In the genomic region with DNA sequence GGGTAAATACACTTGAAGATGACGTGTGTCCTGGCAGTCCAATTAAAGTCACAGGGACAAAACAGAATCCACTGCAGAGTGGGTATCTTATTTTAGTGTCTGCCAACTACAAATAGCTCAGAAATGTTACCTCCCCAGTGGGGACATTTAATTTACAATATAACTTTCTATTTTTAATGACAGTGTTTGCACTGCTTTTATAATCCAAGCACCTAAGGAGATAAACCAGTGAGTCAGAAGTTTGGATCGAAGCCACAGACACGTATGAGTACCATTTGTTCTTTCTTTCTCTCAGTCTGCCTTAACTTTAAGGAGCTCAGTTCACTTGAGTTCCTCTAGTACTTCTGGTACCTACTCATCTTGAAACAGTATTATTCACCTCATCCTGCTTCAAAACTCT, we compare ENCODE assay signal across 34 mouse cellular contexts.
DNase-seq lines count a peak whose midpoint lies in the region; ATAC-seq and TF ChIP-seq lines count a peak whose summit lies in the region.
"Had no signal": no experiment of that assay in that cellular context is flagged by ENCODE, and none has a peak within 500 bp of the region (broad histone marks: within the 10 kb centered on the region; RNA-seq: fewer than 3 reads in every experiment).

No protein-coding gene starts in this region.

- H3K4me1 ChIP-seq in lung, postnatal 0 days (ENCODE audit: insufficient read depth, low read depth, low read length), result no peaks in the 10 kb centered on the region
- no peaks in the 10 kb centered on the region for H3K4me1 ChIP-seq in forebrain, embryonic 13.5 days
- H3K4me1 ChIP-seq: embryonic facial prominence, embryonic 12.5 days; hindbrain, embryonic 10.5 days; hindbrain, embryonic 15.5 days; kidney, embryonic 15.5 days; limb, embryonic 10.5 days; limb, embryonic 15.5 days; liver, embryonic 13.5 days; neural tube, embryonic 12.5 days; stomach, embryonic 15.5 days had no signal

- no peaks in the 10 kb centered on the region for H3K9me3 ChIP-seq in lung, postnatal 0 days (ENCODE audit: low read length)
- H3K9me3 ChIP-seq in forebrain, embryonic 13.5 days (replicated peaks), result no peaks in the 10 kb centered on the region
- H3K9me3 ChIP-seq: embryonic facial prominence, embryonic 12.5 days; hindbrain, embryonic 10.5 days; hindbrain, embryonic 15.5 days; kidney, embryonic 15.5 days; limb, embryonic 10.5 days; limb, embryonic 15.5 days; liver, embryonic 13.5 days; neural tube, embryonic 12.5 days; stomach, embryonic 15.5 days had no signal

- no peaks in the 10 kb centered on the region for H3K27me3 ChIP-seq in lung, postnatal 0 days (replicated peaks; ENCODE audit: insufficient read depth, low read length)
- no peaks in the 10 kb centered on the region for H3K27me3 ChIP-seq in Patski
- no peaks in the 10 kb centered on the region for H3K27me3 ChIP-seq in forebrain, embryonic 13.5 days
- H3K27me3 ChIP-seq: CH12.LX; embryonic facial prominence, embryonic 12.5 days; hindbrain, embryonic 15.5 days; kidney, embryonic 15.5 days; limb, embryonic 15.5 days; liver, embryonic 13.5 days; neural tube, embryonic 12.5 days; stomach, embryonic 15.5 days had no signal

- H3K9ac ChIP-seq in lung, postnatal 0 days (replicated peaks; ENCODE audit: low read depth), result no peak overlapping the region
- H3K9ac ChIP-seq in forebrain, embryonic 13.5 days, result no peak overlapping the region
- H3K9ac ChIP-seq: embryonic facial prominence, embryonic 12.5 days; hindbrain, embryonic 15.5 days; kidney, embryonic 15.5 days; limb, embryonic 15.5 days; liver, embryonic 13.5 days; neural tube, embryonic 12.5 days; stomach, embryonic 15.5 days had no signal

- DNase-seq in left cerebral cortex, adult 18-20 months (ENCODE audit: low spot score in 2 of 2), result peak; percentile 7 to 42
- no peak for DNase-seq in left cerebral cortex, postnatal 10 days (ENCODE audit: extremely low spot score in 1 of 2, low spot score in 2 of 2)
- peak; percentile 7 for DNase-seq in lung, postnatal 0 days (ENCODE audit: low spot score)
- no peak for DNase-seq in lung, postnatal 25 days (ENCODE audit: low spot score)
- peak; percentile 9 for DNase-seq in Patski (ENCODE audit: low read depth, low spot score)
- peak; percentile 69 for DNase-seq in telencephalon, adult 2 months (ENCODE audit: low read depth, low spot score)
- DNase-seq: adrenal gland, postnatal 10 days; cerebellum, adult 11 months; cerebellum, adult 9-10 months; cerebellum, postnatal 36 days; embryo, embryonic 11 days; heart, adult 2 months; heart, postnatal 14 days; kidney, adult 18-20 months; kidney, postnatal 25 days; liver, embryonic 13.5 days; lung, adult 18-20 months; lung, postnatal 14 days; thymus, adult 18-20 months; thymus, postnatal 25 days had no signal

- intact Hi-C loops in left cerebral cortex, postnatal 10 days (cut with DNase I), result no loop called here

- in situ Hi-C loops in Patski (cut with MboI; ENCODE audit: low pct_unique_long_range_greater_than_20kb), result no loop called here

- H3K4me3 ChIP-seq in lung, postnatal 0 days (ENCODE audit: low read depth, low read length), result no peak overlapping the region
- H3K4me3 ChIP-seq in forebrain, embryonic 13.5 days, result no peak overlapping the region
- H3K4me3 ChIP-seq: embryonic facial prominence, embryonic 12.5 days; heart, adult 2 months; hindbrain, embryonic 10.5 days; hindbrain, embryonic 15.5 days; kidney, embryonic 15.5 days; limb, embryonic 10.5 days; limb, embryonic 15.5 days; liver, embryonic 13.5 days; neural tube, embryonic 12.5 days; stomach, embryonic 15.5 days had no signal

- CTCF ChIA-PET in Patski (lab: Charles Lee), result interaction anchor here (1.3 to 1.5 kb wide), 2 partner anchors 9 to 30 kb away, joined by 3 read pairs; no protein-coding TSS in a partner anchor

- no peaks in the 10 kb centered on the region for H3K36me3 ChIP-seq in lung, postnatal 0 days (ENCODE audit: insufficient read depth, low read length)
- H3K36me3 ChIP-seq in forebrain, embryonic 13.5 days (ENCODE audit: poor library complexity, severe bottlenecking), result no peaks in the 10 kb centered on the region
- H3K36me3 ChIP-seq: embryonic facial prominence, embryonic 12.5 days; hindbrain, embryonic 10.5 days; hindbrain, embryonic 15.5 days; kidney, embryonic 15.5 days; limb, embryonic 10.5 days; limb, embryonic 15.5 days; liver, embryonic 13.5 days; neural tube, embryonic 12.5 days; stomach, embryonic 15.5 days had no signal

- H3K27ac ChIP-seq in lung, postnatal 0 days (ENCODE audit: low read length), result no peak overlapping the region
- no peak overlapping the region for H3K27ac ChIP-seq in forebrain, embryonic 13.5 days
- H3K27ac ChIP-seq: embryonic facial prominence, embryonic 12.5 days; heart, adult 2 months; hindbrain, embryonic 10.5 days; hindbrain, embryonic 15.5 days; kidney, embryonic 15.5 days; limb, embryonic 10.5 days; limb, embryonic 15.5 days; liver, embryonic 13.5 days; neural tube, embryonic 12.5 days; stomach, embryonic 15.5 days had no signal

- 50% methylated on average over 3 of the region's 3 CpGs for WGBS in lung, postnatal 0 days
- 84% methylated on average over 3 of the region's 3 CpGs for WGBS in forebrain, embryonic 13.5 days

- peak; percentile 16; the same call in 1 of the 2 replicates for ATAC-seq in lung, postnatal 0 days
- no peak for ATAC-seq in Patski
- ATAC-seq in forebrain, embryonic 13.5 days, result no peak
- ATAC-seq: forebrain, embryonic 16.5 days; inflammation-experienced regulatory T-cells, adult 6 months; midbrain, embryonic 16.5 days had no signal

- no peak for TF ChIP-seq EP300 in lung, postnatal 0 days (IDR thresholded peaks at IDR 0.05)

- no peak overlapping the region for H3K4me2 ChIP-seq in lung, postnatal 0 days (replicated peaks; ENCODE audit: low read depth, low read length)
- H3K4me2 ChIP-seq in forebrain, embryonic 13.5 days, result no peak overlapping the region
- H3K4me2 ChIP-seq: embryonic facial prominence, embryonic 12.5 days; hindbrain, embryonic 15.5 days; kidney, embryonic 15.5 days; limb, embryonic 15.5 days; liver, embryonic 13.5 days; midbrain, embryonic 11.5 days; neural tube, embryonic 12.5 days; stomach, embryonic 15.5 days had no signal

- POLR2A ChIA-PET in Patski (lab: Charles Lee), result no interaction called here

- TF ChIP-seq CTCF in lung, postnatal 0 days (IDR thresholded peaks at IDR 0.05), result no peak
- no peak for TF ChIP-seq CTCF in Patski (IDR thresholded peaks at IDR 0.05)

Comparison
In these comparisons a context has a peak if more than half of its experiments do, and no peak if none do; other contexts are left out.
1. DNase-seq: peak in left cerebral cortex, adult 18-20 months (2 of 2), lung, postnatal 0 days (single experiment), Patski (single experiment) and telencephalon, adult 2 months (single experiment); none in left cerebral cortex, postnatal 10 days (0 of 2) and lung, postnatal 25 days (single experiment).